Mouse (Mus musculus): ENCODE data around the gene Abca8b.
"Not testable (repeated sequence)": the region's sequence is repeated elsewhere in the genome, so short reads cannot be mapped to it uniquely, and the experiment has no call there.

Gene Abca8b

GRCm38 (mm10) chr11:109913156-109913555 lies 82.5 kb downstream of the Abca8b start:
- not testable (repeated sequence) for DNase-seq

DNA sequence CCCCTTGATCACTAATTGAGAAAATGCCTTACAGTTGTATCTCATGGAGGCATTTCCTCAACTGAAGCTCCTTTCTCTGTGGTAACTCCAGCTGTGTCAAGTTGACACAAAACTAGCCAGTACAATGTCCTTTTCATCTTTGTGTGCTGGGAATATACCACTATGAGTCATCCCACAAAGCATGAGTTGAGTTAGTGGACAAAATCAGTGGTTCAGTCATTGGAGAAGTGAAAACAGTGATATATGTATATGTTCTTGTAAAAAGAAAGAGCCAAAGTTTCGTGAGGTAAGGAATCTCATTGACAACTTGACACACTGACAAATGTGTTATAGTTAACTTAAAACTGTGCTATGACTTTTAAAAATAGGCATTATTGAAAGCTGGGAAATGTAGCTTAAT lies 83.5 kb downstream of the Abca8b start:
- not testable (repeated sequence) for DNase-seq

GRCm38 (mm10) chr11:109909801-109910200 lies 85.8 kb downstream of the Abca8b start:
- DNase-seq: no peak

DNA sequence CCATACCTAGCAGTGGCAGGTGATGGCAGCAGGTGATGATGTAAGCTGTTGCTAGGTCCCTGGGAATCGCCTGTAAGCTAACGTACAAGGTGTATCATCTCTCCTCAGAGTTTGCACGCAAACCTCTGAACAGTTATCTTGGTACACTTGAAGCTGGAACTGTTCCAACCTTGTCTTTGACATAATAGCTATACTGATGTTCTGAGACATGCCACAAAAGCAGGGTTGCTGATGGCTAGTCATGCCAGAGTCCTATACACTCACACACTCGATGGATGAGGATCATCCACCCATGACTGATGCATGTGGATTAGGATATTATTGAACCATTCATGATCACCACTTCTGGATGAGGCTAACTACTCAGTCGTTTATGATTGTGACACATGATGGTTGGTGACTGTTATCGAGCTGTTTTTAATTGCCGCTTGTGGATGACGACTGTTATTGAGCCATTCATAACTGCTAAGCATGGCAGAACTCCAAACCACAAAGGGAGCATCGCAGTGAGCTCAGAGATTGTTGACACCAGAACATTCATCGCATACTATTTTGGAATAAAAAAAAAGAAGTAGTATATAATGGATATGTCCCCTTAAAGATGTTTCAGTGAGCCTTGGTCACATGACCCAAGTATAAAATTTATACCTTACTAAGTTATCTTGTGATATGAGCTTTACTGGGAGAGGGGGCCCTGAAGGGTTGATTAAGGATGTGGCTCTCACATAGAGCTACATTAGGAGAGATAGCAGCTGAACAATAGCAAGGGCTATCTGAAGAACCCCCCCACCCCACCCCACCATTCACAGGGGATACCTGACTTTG lies 87.2 kb downstream of the Abca8b start:
- DNase-seq: no peak

- no peak for DNase-seq
These were observed 88.1 kb downstream of the Abca8b start for GRCm38 (mm10) chr11:109907508-109907907.

DNA sequence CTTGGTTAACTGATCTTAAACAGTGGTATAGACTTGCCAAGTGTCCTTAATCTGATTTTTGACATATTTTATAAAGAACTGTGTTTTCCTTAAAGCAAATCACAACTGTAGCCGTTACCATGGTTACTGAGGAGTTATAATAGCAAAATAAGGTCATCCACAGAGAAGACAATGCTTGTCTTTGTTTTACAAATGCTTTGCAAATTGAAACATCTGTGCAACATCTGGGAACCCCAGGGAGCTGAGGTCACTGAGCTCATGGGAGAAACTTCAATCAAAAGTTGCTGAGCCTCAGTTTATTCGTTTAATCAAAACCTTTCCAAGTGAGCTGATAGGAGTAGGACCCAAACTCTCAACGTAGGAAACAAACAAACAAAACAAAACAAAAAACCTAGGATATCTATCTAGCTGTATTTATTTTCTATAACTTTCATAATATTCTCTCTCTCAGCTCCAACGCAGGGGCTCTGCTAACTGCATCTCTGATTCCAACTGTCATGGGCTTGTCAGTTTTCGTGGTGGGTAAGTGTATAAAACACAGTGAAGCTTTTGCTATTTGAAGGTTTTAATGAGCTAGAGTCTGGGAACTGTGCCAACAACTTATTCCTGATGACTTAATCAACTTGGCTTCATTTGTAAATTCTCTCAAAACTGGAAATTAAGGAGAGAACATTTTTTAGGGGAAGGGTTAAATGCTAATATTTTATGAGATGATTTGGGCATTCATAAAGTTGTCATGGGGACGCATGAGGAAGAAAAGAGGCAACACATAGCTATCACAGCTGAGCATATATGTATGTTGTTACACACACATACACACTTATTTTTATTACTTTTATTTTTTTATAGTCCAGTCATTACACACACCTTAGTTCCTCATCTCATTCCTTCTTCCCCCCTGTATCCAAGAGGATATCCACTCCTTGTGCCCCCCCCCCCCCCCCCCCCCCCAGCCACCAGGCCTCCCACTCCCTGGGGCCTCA lies 92.7 kb downstream of the Abca8b start:
- no peak for DNase-seq

DNA sequence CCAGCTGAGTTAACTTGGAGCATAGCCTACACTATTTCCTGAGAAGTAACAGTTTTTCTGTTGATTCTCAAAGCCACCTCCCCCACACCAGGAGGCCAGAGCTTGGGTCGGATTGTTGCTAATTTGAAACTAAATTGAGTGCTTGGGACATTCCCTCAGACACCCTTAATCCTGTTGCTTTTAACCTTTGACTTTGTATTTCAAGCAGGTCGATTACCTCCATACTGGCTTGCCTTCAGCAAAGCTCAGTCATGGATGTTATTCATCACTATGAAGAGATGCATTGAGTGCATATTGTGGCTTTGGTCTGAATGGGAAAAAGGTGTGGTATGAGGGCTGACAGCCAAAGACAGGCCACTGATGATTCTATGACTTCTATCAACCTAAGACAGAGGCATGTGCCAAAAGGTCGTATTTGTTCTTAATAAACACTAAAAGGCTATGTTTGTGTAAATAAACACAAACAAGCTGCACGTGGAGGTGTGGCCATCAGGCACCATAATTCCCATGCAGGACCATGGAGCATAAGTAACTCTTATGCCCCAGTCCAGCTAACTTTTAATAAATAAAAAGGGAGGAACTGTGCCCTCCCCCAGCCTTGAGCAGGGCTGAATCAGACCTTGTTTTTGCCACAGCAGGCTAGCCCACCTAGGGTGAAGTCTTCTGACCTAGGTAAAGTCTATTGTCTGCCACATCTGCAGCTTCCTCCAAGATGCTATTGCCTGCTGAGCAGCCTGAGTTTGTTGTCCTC lies 95.0 kb downstream of the Abca8b start:
- no peak for DNase-seq

GRCm38 (mm10) chr11:109898791-109899467 lies 96.7 kb downstream of the Abca8b start:
- DNase-seq: no peak

GRCm38 (mm10) chr11:109895952-109896530 lies 99.6 kb downstream of the Abca8b start:
- DNase-seq: no peak

GRCm38 (mm10) chr11:109895496-109895895 lies 100.1 kb downstream of the Abca8b start:
- DNase-seq: no peak

- no peak for DNase-seq
These were observed 101.5 kb downstream of the Abca8b start for GRCm38 (mm10) chr11:109893894-109894804.

GRCm38 (mm10) chr11:109891989-109892386 lies 103.7 kb downstream of the Abca8b start:
- DNase-seq: no peak

- no peak for DNase-seq
These were observed 104.2 kb downstream of the Abca8b start for GRCm38 (mm10) chr11:109891371-109891988.

GRCm38 (mm10) chr11:109889595-109889994 lies 106.0 kb downstream of the Abca8b start:
- DNase-seq: no peak

DNA sequence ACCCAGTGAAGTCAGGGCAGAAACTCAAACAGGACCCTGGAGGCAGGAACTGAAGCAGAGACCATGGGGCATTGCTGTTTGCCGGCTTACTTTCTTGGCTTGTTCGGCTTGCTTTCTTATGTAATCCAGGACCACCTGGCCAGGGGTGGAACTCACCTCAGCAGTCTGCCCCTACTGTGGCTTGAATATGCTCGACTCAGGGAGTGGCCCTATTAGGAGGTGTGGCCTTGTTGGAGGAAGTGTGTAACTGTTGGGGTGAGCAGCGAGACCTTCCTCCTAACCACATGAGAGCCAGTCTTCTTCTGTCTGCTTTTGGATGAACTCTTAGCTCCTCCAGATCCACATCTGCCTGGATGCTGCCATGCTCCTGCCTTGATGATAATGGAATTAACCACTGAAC lies 108.9 kb downstream of the Abca8b start:
- DNase-seq: no peak

GRCm38 (mm10) chr11:109885521-109885920 lies 110.1 kb downstream of the Abca8b start:
- no peak for DNase-seq

- DNase-seq: peak; percentile 69
These were observed 110.8 kb downstream of the Abca8b start for GRCm38 (mm10) chr11:109884801-109885200.

DNA sequence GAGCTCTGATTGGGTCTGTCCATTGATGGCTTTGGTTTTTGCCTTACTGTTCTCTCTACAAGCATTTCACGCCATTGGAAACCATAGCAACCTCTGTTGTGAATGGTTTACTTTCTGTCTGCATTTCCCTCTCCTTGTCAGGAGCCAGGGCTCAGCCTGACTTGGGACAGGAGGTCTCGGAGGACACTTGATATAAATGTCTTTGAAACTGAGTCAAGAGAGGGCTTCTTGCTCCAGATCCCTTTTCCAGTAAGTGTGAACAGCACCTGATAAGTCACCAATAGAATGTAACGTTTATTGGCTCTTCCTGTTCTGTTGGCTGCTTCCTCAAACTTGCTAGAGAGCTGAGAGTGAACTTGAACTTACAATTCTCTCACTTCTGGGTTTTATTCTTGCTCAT lies 111.5 kb downstream of the Abca8b start:
- DNase-seq: no peak

All from lung, postnatal 14 days (tissue).